In the genomic region with DNA sequence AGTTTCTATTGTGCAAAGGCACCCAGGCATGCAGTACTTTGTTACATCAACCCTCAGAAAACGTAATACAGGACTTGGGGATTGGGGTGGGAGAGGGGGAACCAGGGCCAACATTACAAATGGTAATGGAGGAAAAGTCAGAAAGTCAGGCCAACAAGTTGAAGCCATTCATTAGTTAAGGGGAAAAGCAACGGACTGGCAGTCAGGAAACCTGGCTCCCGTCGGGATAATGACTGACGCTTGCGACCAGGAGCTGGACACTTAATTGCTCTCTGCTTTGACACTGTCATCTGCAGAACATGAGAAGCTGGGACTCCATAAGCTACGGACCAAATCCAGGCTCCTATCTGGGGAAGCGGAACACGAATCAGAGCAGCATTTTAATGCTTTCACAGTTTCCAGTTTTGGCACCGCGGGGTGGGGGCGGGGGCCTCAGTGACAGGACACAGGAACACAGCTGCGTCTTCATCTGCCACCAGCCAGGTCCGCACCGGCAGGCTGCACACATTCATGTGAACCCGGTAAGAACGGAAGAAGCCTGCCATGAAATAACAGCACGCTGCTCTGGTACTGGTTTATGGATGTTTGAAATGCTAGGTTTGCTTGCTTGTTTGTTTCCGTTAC, we compare ENCODE assay signal across 11 mouse cellular contexts. TPM values are rescaled to one million over a fixed set of nuclear protein-coding genes. Genes with fewer than 3 reads are reported as not detected.
DNase-seq lines count a peak whose midpoint lies in the region; ATAC-seq and TF ChIP-seq lines count a peak whose summit lies in the region.
"Had no signal": no experiment of that assay in that cellular context is flagged by ENCODE, and none has a peak within 500 bp of the region (broad histone marks: within the 10 kb centered on the region; RNA-seq: fewer than 3 reads in every experiment).

No protein-coding gene starts in this region.

- no peak for TF ChIP-seq POLR2A in heart, adult 2 months (IDR thresholded peaks at IDR 0.05; ENCODE audit: insufficient read depth, low read depth, low read length)

- no peaks in the 10 kb centered on the region for H3K27me3 ChIP-seq in heart, embryonic 12.5 days (replicated peaks)
- no peaks in the 10 kb centered on the region for H3K27me3 ChIP-seq in heart, adult 2 months (ENCODE audit: control insufficient read depth, insufficient read depth, low read length)
- H3K27me3 ChIP-seq in stomach, embryonic 14.5 days (ENCODE audit: control insufficient read depth, insufficient read depth, low read length): no peaks in the 10 kb centered on the region
- H3K27me3 ChIP-seq in stomach, postnatal 0 days (ENCODE audit: control insufficient read depth, insufficient read depth, low read length): no peaks in the 10 kb centered on the region
- no peaks in the 10 kb centered on the region for H3K27me3 ChIP-seq in limb, embryonic 10.5 days (ENCODE audit: low read depth, poor library complexity, severe bottlenecking)

- peak overlapping the region; percentile 14; the same call in 1 of the 2 replicates for H3K4me2 ChIP-seq in heart, embryonic 12.5 days
- H3K4me2 ChIP-seq in stomach, embryonic 14.5 days (replicated peaks; ENCODE audit: low read depth, low read length): no peak overlapping the region
- no peak overlapping the region; the same call in 1 of the 2 replicates for H3K4me2 ChIP-seq in stomach, postnatal 0 days (replicated peaks; ENCODE audit: low read depth)
- H3K4me2 ChIP-seq: heart, embryonic 11.5 days had no signal

- H3K36me3 ChIP-seq in heart, embryonic 12.5 days: peaks cover 25% of the 10 kb centered on the region
- H3K36me3 ChIP-seq in heart, adult 2 months (ENCODE audit: control insufficient read depth, insufficient read depth, low read length): no peaks in the 10 kb centered on the region
- peaks cover 34% of the 10 kb centered on the region for H3K36me3 ChIP-seq in stomach, embryonic 14.5 days (ENCODE audit: control insufficient read depth, insufficient read depth, low read length)
- H3K36me3 ChIP-seq in stomach, postnatal 0 days (ENCODE audit: control insufficient read depth, insufficient read depth, low read length): no peaks in the 10 kb centered on the region
- peaks cover 89% of the 10 kb centered on the region for H3K36me3 ChIP-seq in limb, embryonic 10.5 days

- H3K9me3 ChIP-seq in heart, embryonic 12.5 days (replicated peaks): no peaks in the 10 kb centered on the region
- H3K9me3 ChIP-seq in stomach, embryonic 14.5 days (ENCODE audit: control insufficient read depth, low read depth, low read length): no peaks in the 10 kb centered on the region
- no peaks in the 10 kb centered on the region for H3K9me3 ChIP-seq in stomach, postnatal 0 days (ENCODE audit: control insufficient read depth, low read length)
- H3K9me3 ChIP-seq in limb, embryonic 10.5 days (replicated peaks): no peaks in the 10 kb centered on the region

- no peak overlapping the region for H3K4me3 ChIP-seq in heart, embryonic 12.5 days
- no peak overlapping the region for H3K4me3 ChIP-seq in heart, adult 2 months
- no peak overlapping the region for H3K4me3 ChIP-seq in stomach, embryonic 14.5 days (ENCODE audit: low read depth, low read length)
- no peak overlapping the region for H3K4me3 ChIP-seq in stomach, postnatal 0 days (ENCODE audit: low read depth, low read length)
- H3K4me3 ChIP-seq in limb, embryonic 10.5 days: no peak overlapping the region

- no peak overlapping the region for H3K9ac ChIP-seq in heart, embryonic 12.5 days
- no peak overlapping the region for H3K9ac ChIP-seq in heart, adult 2 months (ENCODE audit: low read depth, low read length)
- H3K9ac ChIP-seq in stomach, embryonic 14.5 days (replicated peaks; ENCODE audit: low read depth, low read length): no peak overlapping the region
- no peak overlapping the region for H3K9ac ChIP-seq in stomach, postnatal 0 days (ENCODE audit: low read length)
- H3K9ac ChIP-seq: liver, postnatal 0 days had no signal

- H3K27ac ChIP-seq in heart, embryonic 12.5 days (ENCODE audit: poor library complexity, severe bottlenecking): no peak overlapping the region
- no peak overlapping the region for H3K27ac ChIP-seq in heart, adult 2 months
- H3K27ac ChIP-seq in stomach, embryonic 14.5 days (ENCODE audit: low read length): 0 out of 2 replicates have a peak overlapping the region, but pooled peaks have one; percentile 4
- H3K27ac ChIP-seq in stomach, postnatal 0 days (replicated peaks): no peak overlapping the region
- H3K27ac ChIP-seq in limb, embryonic 10.5 days: peak overlapping the region; percentile 68

- DNase-seq in heart, adult 2 months: no peak
- DNase-seq in stomach, postnatal 0 days (ENCODE audit: low spot score): no peak
- DNase-seq in limb, embryonic 10.5 days (ENCODE audit: low spot score): no peak
- DNase-seq in retina, postnatal 1 day: peak; percentile 64
- no peak for DNase-seq in embryo, embryonic 11 days
- no peak for DNase-seq in layer of hippocampus, postnatal 25 days (ENCODE audit: extremely low spot score in 1 of 2, low spot score in 1 of 2)
- DNase-seq: cerebellum, adult 8-10 months; liver, postnatal 0 days had no signal

- 62% methylated on average over 19 of the region's 19 CpGs for WGBS in heart, embryonic 12.5 days
- WGBS in heart, adult 2 months: 62% methylated on average over 19 of the region's 19 CpGs
- 62% methylated on average over 19 of the region's 19 CpGs for WGBS in stomach, embryonic 14.5 days
- 65% methylated on average over 19 of the region's 19 CpGs for WGBS in stomach, postnatal 0 days
- WGBS in limb, embryonic 10.5 days: 66% methylated on average over 19 of the region's 19 CpGs

- no peak for TF ChIP-seq EP300 in heart, adult 2 months (IDR thresholded peaks at IDR 0.05; ENCODE audit: insufficient read depth, low read depth, low read length)
- no peak for TF ChIP-seq EP300 in stomach, postnatal 0 days (optimal IDR thresholded peaks at IDR 0.05)

- no peaks in the 10 kb centered on the region for H3K79me2 ChIP-seq in heart, adult 2 months (replicated peaks; ENCODE audit: control insufficient read depth, insufficient read depth, low read length)

- H3K4me1 ChIP-seq in heart, embryonic 12.5 days (replicated peaks): 0 out of 2 replicates have a peak, but pooled peaks cover 4% of the 10 kb centered on the region
- no peaks in the 10 kb centered on the region for H3K4me1 ChIP-seq in heart, adult 2 months (ENCODE audit: control insufficient read depth, insufficient read depth, low read length)
- peaks cover 7% of the 10 kb centered on the region; the same call in 1 of the 2 replicates for H3K4me1 ChIP-seq in stomach, embryonic 14.5 days (ENCODE audit: control insufficient read depth, insufficient read depth, low read length)
- H3K4me1 ChIP-seq in stomach, postnatal 0 days (replicated peaks; ENCODE audit: control insufficient read depth, insufficient read depth): no peaks in the 10 kb centered on the region
- H3K4me1 ChIP-seq in limb, embryonic 10.5 days: peaks cover 50% of the 10 kb centered on the region

- no peak for TF ChIP-seq CTCF in heart, adult 2 months (IDR thresholded peaks at IDR 0.05)
- no peak for TF ChIP-seq CTCF in stomach, postnatal 0 days (IDR thresholded peaks at IDR 0.05; ENCODE audit: low read depth)

- ATAC-seq in heart, embryonic 12.5 days (ENCODE audit: insufficient number of reproducible peaks, low FRiP score): no peak
- no peak for ATAC-seq in stomach, embryonic 14.5 days (ENCODE audit: insufficient number of reproducible peaks, insufficient read depth, low FRiP score, low read depth)
- no peak for ATAC-seq in stomach, postnatal 0 days (ENCODE audit: low FRiP score, low TSS enrichment)
- ATAC-seq: liver, postnatal 0 days had no signal

- intact Hi-C loops in heart, adult 2 months (cut with DNase I): no loop called here

RNA-seq across cellular contexts. Expression of a gene that starts 26.5 kb away (rescaled TPM):
- 21.3 and 23.3 TPM in 2 replicates for polyA plus RNA-seq in heart, embryonic 12.5 days (2016; fragmentation: Nextera tagmentation; extraction: Ambion mirVana)
- not detected for total RNA-seq in heart, adult 2 months (2021)
- polyA plus RNA-seq in heart, adult 2 months (2012; rRNA removed): not detected in 2 replicates
- polyA plus RNA-seq in stomach, embryonic 14.5 days (2014; fragmentation: Nextera tagmentation; extraction: Ambion mirVana): 54.3 and 57.8 TPM in 2 replicates
- 3.1 and 3.6 TPM in 2 replicates for polyA plus RNA-seq in stomach, postnatal 0 days (2015; fragmentation: Nextera tagmentation; extraction: Ambion mirVana)
- 129 and 160 TPM in 2 replicates for polyA plus RNA-seq in limb, embryonic 10.5 days (2016; fragmentation: Nextera tagmentation; extraction: Ambion mirVana)
- total RNA-seq in layer of hippocampus, postnatal 25 days (2021): under 1 TPM; 0.10 to 0.26 TPM

Comparison
In these comparisons a context has a peak if more than half of its experiments do, and no peak if none do; other contexts are left out.
1. H3K27ac ChIP-seq: peak in stomach, embryonic 14.5 days (single experiment) and limb, embryonic 10.5 days (single experiment); none in heart, embryonic 12.5 days (single experiment), heart, adult 2 months (single experiment) and stomach, postnatal 0 days (single experiment).